Mouse (Mus musculus) urinary bladder, postnatal 14 days (tissue): Measurements from ENCODE around the gene Syne4.

Source experiments
- DNase-seq: peaks from one replicate; pipeline ENCODE4 v3.0.0; 2021; ENCODE audit warnings: low spot score

The Syne4 gene

DNA sequence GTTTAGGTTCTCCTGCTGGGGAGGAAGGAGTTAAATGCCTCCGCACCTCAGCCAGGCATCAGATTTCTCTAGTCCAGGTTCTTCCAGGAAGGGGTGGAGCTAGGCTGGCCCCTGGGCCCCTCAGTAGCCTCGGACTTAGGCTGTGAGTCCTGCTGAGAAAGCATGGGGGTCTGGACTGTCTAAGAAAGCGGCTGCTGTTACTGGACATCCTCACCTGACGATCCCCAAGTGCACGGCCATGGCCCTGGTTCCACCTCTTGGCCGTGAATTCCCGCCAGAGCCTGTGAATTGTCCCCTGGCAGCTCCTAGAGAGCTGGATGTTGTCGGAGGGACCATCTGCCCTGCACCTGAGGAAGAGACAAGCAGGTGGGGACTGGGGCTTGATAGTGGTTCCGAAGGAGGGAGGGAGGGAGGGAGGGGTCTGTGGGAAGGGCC is at the start of gene Syne4:
TSS of gene Syne4 (plus strand) at position 87 of the 435 bp plus-strand sequence.
- DNase-seq: no peak

DNA sequence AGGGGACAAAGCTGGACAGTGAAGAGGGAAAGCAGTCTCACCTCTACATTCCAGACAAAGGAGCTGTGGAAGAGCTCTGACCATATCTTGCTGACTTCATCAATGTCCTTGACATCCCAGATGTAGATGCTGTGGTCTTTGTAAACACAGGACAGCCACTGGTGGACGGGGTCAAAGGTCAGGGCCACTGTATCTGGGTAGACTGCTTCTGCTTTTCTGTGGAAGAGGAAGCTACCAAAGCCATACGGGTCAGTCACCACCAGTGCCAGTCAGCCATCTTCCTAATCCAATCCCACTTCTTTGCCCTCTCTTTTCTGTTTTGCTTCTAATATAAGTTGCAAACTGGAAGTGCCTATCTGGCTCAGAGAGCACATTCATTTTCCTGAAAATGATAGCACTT is 49.6 kb upstream of the Syne4 start:
- no peak for DNase-seq

DNA sequence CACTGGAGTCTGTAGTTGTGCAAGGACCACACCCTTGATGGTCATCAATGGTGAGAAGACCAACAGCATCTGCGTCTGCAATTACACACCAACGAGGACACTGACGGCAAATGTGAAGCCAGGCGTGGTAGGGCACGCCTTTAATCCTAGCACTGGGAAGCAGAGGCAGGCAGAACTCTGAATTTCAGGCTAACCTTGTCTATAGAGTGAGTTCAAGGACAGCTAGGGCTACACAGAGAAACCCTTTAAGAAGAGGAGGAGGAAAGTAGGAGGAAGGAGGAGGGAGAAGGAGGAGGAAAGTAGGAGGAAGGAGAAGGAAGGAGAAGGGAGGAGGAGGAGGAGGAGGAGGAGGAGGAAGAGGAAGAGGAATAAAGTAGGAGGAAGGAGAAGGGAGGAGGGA is 49.1 kb upstream of the Syne4 start:
- no peak for DNase-seq

DNA sequence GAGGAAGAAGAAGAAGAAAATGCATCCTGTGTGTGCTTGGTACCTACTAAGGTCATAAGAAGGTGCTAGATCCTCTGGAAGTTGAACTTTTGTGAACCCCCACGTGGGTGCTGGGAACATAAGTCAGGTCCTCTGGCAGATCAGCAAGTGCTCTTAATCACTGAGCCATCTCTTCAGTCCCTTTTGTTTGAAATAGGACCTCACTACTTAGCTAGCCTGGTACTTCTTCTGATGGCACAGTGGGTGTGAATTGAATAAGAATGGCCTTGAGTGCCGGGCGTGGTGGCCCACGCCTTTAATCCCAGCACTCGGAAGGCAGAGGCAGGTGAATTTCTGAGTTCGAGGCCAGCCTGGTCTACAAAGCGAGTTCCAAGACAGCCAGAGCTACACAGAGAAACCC is 48.7 kb upstream of the Syne4 start:
- no peak for DNase-seq

DNA sequence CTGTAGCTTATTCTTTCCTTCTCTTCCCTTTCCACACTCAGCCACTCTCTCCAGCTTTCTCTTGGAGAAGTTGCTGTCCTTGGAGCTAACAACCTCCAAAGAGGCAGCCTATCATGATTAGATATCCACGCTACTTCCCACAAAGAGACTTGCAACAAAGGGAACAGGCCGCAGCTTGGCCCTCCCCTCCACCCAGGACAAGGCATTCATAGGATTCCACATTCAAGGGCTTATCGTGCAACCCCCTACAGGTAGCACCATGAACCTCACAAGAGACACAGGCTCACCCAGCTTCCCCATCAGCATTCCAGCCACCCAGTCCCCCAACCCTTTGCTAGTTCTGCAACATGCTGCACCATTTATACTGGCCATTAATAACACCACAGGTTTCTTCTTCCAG is 47.8 kb upstream of the Syne4 start:
- DNase-seq: no peak

DNA sequence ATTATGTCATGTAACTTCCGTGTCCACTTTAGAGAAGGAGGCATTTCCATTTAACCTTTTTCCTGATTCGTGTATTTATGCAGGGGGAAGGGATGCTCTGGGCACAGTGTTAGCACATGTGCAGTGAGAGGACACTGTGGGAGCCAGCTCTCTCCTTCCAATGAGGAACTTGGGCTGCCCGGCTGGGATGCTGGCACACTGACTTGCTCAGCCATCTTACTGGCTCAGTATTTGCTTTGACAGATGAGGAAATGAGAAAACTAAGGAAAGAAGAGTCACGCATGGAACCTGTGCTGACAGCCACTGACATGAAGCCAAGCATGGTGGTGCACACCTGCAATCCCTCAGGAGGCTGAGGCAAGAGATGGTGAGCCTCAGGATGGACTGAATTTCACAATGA is 45.0 kb upstream of the Syne4 start:
- no peak for DNase-seq

DNA sequence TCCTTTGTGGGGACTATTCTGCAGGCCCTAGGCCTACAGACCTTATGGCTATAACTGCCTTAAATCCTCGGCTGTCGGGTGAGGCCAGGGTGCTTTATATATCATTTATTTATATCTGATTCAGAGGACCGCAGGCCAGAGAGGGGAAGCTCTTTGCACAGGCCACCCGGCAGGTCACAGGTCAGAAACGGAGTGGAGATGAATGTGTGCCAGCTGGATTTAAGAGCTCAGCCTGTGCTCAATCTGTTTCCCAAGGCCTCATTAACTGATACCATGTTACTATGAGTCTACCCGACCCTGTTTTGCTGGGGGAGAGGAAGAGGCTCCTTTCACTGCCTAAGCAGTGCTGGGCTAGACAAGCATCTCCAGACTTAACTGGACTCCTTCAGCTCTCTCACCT is 40.2 kb upstream of the Syne4 start:
- DNase-seq: no peak

DNA sequence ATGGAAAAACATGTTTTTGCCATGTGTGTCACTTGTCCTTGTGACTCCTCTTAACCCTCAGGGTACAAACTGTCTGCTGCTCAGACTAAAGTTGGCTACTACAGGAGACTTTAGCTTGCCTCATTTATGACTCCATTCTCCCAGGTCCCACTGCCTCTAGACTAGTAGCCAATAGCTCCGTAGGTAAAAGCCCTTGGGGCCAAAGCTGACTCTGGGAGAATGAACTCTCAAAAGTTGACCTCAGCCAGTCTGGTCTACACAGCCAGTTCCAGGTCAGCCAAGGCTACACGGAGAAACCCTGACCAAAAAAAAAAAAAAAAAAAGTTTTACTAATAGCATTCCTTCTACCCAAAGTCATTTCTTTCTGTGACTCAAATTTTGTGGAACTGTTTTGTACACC is 35.7 kb upstream of the Syne4 start:
- no peak for DNase-seq

DNA sequence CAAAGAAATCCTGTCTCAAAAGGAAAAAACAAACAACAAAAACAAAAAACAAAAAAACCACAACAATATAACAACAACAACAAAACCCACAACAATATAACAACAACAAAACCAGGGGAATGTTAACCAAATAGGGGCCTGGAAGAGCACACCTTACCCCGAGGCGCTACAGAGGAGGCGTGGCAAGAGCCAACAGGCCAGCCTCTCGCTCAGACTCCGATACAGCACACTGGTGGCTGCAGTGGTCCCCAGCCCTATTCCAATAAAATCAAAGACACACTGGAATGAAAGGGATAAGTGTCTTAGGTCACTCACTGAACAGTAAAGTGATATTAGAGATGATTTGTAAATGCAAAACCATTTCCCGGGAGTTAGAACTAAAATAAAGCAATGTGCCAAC is 35.1 kb upstream of the Syne4 start:
- no peak for DNase-seq

DNA sequence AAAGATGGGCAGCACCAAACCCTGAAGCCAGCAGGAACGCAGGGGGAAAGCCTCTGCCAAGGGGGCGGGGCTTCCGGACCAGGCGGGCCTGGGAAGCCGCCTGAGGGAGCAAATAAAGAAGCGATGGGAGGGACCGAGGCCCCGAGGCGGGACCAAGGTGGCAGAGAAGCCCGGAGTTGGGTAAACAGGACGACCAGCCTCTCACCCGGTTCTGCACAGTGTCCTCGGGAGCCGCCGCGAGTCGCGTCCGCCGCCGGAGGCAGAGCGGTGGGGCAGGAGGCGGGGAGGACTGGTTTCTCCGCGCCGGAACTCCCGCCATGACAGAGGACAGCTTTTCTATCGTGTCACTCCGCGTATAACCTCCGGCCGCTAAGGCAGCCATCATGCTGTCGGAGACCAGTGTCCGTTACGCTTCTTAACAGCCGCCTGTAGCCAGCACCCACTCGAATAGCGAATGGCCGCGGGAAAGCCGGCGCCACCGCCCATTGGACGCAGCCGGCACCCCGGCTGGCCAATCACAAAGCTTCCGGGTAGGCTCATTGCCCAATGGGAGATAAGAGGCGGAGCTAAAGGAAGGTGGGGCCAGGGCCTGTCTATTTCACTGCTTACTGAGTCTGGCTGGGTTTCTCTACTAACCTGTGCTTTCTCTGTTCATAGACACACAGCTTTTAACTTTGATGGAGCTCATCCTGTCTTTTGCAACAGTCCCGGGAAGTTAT is 34.5 kb upstream of the Syne4 start, which contains the start of the genes Thap8 and Wdr62:
TSS of gene Thap8 (plus strand) at position 144 of the 719 bp plus-strand sequence.
TSS of gene Wdr62 (minus strand) at position 469 of the 719 bp plus-strand sequence.
- DNase-seq: peak; percentile 92

DNA sequence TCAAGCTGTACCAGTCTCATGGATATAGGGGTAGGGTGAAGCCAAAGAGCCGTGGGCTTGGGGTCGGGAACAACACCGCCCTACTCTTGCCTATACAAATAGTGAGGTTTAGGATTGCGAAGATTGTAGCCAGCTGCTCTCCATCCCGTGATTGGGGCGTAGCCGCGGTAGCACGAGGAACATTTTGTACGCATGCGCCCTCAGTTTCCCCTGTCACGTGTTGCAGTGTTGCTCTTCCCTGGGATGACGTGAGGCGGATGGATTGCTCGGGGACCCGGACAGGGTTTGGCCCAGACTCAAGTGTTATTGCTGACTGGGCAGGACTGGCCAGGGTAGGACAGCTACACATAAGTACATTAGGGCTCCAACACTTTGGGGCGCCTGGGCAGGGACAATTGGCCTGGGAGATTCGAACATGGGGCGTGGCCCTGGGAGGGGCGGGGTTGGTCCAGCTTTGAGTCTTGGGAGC is 33.9 kb upstream of the Syne4 start:
- peak; percentile 90 for DNase-seq

DNA sequence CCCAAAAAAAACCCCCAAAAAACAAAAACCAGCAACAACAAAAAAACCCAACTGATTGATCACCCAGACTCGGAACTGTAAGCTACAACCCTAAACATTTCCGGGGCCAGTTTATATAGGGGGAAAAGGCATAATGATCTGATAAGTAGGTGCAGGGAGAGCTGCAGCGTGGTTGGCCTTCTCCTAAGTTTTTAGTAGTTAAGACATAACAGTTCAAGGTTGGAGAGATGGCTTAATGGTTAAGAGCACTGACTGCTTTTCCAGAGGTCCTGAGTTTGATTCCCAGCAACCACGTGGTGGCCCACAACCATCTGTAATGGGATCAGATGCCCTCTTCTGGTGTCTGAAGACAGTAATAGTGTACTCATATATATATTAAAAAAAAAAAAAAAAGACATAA is 33.1 kb upstream of the Syne4 start:
- no peak for DNase-seq

DNA sequence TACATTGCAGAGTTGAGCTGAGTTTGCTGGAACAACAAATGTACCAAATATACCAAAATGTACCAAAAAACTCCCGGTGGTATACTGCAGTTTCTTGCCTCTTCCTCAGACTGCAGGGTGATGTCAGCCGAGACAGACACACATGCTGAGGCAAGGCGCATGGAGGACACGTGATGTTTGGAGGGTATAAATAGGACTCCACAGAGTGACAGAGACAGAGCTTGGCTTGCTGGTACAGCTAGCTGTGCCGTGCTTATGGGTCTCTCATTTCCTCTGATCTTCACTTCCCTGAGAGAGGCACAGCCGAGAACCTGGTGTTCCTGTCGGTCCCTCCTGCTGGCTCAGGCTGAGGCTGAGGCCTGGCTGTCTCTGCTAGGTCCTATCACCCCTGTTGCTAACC is 31.9 kb upstream of the Syne4 start:
- DNase-seq: no peak

DNA sequence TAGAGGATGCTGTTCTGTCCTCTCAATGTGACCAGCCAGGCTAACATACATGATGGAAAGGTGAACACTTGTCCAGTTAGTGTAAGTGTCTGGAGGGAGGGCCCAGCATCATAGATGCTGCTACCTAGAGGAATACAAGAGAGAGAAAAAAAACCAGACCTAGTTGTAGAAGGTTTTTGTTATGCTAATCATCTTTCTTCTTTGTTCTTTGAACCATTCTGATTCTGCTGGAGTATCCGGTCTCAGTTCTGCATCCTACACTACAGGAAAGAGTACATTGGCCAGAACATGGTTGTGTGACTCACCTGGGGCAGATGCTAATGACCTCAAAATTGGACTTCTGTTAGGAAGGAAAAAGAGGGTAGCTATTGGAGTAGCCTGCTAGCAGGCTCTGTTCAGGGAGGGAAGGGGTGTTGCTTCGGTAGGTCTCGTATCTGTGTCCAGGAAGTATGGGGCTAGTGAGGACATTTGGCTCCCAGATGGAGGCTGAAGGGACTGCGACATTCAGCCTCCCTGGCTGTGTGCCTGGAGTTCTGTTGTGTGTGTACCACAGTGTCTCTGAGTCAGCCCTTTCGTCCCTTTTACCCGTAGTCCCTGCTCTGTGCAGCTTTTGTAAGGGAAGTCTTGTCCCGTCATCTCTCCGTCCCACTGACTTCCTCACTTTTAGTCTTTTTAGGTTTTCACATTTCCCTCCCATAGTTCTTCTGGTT is 27.8 kb upstream of the Syne4 start:
- no peak for DNase-seq

DNA sequence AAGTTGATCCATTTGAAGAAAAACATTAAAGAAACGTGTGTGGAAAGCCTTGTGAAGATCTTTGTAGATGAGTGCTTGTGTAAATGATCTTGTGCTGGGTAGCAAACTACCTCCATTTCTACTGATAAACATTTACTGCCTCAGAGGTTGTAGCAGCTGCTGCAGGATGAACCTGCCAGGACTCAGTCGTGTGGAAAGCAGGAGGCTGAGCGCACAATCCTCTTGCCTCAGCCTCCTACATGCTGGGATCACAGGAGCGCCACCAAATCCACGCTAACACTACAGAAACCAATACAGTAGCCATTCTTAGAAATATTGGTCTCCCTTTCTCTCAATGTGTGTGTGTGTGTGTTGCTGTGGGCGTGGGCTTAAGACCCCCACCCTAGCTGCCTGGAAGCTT is 26.6 kb upstream of the Syne4 start:
- DNase-seq: no peak

DNA sequence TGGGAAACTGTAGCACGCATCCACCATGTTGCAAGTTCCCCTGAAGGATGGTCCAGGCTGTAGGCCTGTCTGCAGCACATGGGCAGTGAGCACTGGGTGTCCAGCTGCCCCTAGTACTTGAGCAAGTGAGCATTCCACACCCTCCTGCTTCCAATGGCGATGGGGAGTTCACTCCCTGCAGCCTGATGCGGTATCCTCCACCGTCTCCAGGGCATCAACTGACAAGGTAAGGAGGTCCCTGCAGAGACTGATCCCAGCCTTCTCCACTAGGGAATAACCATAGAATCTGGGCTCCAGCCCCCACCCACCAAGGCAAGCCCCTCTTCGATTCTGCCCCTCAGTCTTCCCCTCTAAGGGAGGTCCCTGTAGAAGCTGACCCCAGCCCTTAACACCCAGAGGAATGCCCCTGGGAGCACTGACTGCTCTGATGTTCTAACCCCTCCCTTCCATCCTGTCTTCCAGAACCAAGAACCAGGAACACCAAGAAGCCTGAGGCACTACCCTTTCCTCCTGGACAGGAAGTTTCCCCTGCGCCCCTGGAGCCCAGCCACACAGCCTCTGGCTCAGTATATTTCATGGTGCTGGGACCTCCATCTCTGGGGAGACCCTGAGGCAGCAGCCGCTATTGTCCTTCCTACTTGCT is 25.4 kb upstream of the Syne4 start:
- no peak for DNase-seq

DNA sequence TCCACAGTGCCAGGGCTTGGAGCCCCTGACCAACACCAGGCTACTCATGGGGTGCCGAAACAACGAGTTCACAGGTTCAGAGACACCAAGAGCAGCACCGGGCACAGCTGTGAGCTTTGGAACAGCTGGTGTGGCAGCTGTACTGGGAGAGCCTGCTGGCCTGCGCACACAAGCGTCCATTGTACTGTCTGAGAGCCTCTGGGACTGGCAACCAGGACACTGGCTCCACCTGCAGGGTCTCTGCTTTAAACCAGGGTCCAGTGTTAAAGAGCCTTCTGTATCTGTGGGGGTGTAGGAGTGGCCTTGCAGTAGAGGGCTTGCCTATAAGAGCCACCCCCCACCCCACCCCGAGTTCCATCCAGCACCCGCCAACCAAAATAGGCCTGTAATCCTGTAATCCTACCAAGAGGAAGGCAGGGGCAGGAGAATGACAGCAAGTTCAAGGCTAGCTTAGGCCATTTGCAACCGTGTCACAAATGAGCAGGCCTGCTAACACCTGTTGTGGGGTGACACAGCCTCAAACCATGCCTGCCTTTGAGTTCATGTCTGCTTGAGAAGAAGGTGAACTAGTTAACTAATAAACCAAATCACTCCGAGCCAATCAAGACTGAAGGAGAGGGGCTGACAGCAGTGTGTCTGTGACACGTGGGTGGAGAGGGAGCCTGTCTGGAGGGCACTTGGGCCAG is 24.8 kb upstream of the Syne4 start:
- DNase-seq: no peak

DNA sequence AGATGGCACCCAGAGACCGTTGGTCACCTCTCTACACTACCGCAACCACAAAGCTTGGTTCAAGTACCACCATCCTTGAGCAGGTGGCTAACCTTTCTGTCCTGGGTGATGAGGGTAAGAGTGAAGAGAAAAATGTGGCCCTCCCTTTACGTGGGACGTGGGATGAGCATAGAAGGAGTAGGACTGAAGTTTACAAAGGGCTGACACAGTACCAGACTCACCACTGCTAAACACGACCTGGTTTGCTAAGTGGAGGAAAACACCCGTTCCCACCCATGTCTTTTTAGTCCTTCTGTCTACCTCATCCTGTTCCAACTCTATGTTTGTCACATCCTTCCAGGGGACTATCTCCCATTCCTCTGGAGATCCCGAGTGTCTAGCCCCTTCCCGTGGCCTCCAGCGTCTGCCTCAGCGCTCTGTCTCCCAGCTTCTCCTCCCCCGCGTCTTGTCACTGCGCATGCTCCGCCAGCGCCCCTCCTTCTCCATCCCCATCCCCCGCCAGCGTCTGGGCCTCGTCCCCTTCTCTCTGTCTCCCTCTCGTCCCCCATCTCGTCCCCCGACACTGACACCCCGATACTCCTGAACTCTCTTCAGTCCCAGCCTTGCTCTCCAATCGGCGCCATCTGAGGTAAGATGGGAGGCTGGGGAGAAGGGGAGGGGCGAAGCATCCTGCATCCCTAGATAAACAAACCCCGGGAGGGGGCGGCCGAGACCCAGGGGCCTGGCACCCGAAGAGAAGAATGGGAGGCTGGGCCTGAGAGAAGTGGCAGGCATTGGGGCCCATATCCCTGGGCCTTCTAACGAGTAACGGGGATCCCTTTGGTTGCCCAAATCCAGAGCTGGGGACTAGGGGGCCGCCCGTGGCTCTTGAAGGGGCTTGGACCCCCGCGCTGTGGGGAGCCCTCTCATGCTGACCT is 23.1 kb upstream of the Syne4 start, which contains the start of gene Clip3:
TSS of gene Clip3 (plus strand) at position 514 of the 917 bp plus-strand sequence.
- peak; percentile 76 for DNase-seq

DNA sequence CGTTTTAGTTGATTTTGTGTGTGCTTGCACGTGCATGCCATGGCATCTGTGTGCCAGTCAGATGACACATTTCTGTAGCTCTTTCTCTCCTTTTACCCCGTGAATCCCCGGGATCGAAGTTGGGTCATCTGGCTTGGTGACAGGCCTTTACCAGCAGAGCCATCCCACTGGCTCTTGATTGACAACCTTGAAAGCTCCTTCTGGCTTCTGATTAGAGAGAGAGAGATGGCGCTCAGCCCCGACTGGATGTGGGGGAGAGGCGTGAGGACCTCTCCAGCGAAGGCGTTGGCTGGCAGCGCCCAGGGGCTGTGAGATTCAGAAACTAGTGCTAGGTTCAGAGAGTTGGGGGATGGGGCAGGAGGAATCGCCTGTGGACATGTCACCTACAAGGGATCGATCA is 20.8 kb upstream of the Syne4 start:
- DNase-seq: no peak

DNA sequence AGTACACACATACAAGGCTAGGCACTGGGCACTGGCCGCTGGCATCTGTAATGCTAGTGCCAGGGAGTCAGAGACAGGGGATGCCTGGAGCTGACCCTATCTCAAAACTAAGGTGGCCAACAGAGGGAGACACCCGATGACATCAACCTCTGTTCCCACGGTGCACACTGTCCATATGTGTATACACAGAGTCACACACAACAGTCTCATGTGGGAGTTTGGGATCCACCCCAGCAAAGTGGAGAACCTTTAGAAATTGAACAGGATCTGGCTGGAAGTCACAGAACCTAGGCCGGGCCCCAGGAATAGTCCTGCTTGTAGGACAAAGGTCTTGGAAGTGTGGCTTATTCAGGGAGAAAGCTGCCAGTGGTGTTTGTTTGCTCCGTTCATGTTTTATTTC is 20.3 kb upstream of the Syne4 start:
- DNase-seq: no peak

DNA sequence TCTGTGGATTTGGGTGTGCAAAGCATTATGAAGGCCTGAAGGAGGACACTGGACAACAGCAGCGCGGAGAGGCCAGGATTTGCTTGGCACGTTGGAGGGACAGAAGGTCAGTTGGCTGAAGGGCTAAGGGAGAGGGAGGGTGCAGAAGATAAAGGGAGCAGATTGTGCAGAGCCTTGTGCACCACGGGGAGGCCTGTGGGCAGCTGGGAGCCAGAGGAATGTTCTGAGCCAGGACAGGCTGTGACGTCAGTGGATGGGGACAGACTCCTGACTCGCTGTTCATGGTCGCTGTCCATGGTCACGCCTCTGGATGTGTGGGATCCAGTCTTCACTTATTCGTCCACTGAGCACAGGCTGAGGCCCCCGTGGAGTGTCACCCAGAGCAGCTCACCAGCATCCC is 19.5 kb upstream of the Syne4 start:
- peak; percentile 26 for DNase-seq
